Mouse (Mus musculus) cerebellum, adult 11 months (tissue): ENCODE data around the gene Mxd3.

Source experiments
- DNase-seq: peaks from one replicate; pipeline ENCODE4 v3.0.0; 2022

The Mxd3 gene

GRCm38 (mm10) chr13:55330567-55331400 lies 1.2 kb upstream of the Mxd3 start:
- DNase-seq, result no peak

- no peak for DNase-seq
These were observed 427 bp downstream of the Mxd3 start for GRCm38 (mm10) chr13:55329109-55329682.

- DNase-seq, result no peak
These were observed 982 bp downstream of the Mxd3 start for GRCm38 (mm10) chr13:55328641-55329040.

- DNase-seq, result no peak
These were observed 1.5 kb downstream of the Mxd3 start for GRCm38 (mm10) chr13:55328171-55328570.

- DNase-seq, result peak; percentile 78
These were observed 2.0 kb downstream of the Mxd3 start for GRCm38 (mm10) chr13:55327633-55328032.

GRCm38 (mm10) chr13:55327169-55327568 lies 2.5 kb downstream of the Mxd3 start:
- no peak for DNase-seq

- no peak for DNase-seq
These were observed 4.0 kb downstream of the Mxd3 start for GRCm38 (mm10) chr13:55325596-55325995.

GRCm38 (mm10) chr13:55322130-55322825 lies 7.3 kb downstream of the Mxd3 start:
- DNase-seq, result no peak

- peak; percentile 83 for DNase-seq
These were observed 8.0 kb downstream of the Mxd3 start, which contains the start of gene Rab24 for GRCm38 (mm10) chr13:55321434-55322129. Rab24 (minus strand) TSS chr13:55321946.

GRCm38 (mm10) chr13:55319931-55320533 lies 9.6 kb downstream of the Mxd3 start, which contains the start of gene Prelid1:
Prelid1 (plus strand) TSS chr13:55320500.
- DNase-seq, result no peak

GRCm38 (mm10) chr13:55318351-55318750 lies 11.3 kb downstream of the Mxd3 start:
- DNase-seq, result no peak

- DNase-seq, result no peak
These were observed 14.7 kb downstream of the Mxd3 start for GRCm38 (mm10) chr13:55314891-55315412.

- DNase-seq, result no peak
These were observed 16.6 kb downstream of the Mxd3 start for GRCm38 (mm10) chr13:55313051-55313450.

- no peak for DNase-seq
These were observed 17.5 kb downstream of the Mxd3 start for GRCm38 (mm10) chr13:55312028-55312630.

GRCm38 (mm10) chr13:55300913-55301312 lies 28.7 kb downstream of the Mxd3 start:
- no peak for DNase-seq

GRCm38 (mm10) chr13:55296760-55297159 lies 32.9 kb downstream of the Mxd3 start:
- no peak for DNase-seq

- DNase-seq, result no peak
These were observed 40.8 kb downstream of the Mxd3 start for GRCm38 (mm10) chr13:55288854-55289253.

GRCm38 (mm10) chr13:55277646-55278045 lies 52.0 kb downstream of the Mxd3 start:
- DNase-seq, result no peak

GRCm38 (mm10) chr13:55277203-55277602 lies 52.4 kb downstream of the Mxd3 start:
- DNase-seq, result no peak
